Mouse (Mus musculus) forebrain, embryonic 10.5 days (tissue): ENCODE results near the gene Olfr64. TPM values are rescaled to one million over a fixed set of nuclear protein-coding genes. Genes with fewer than 3 reads are reported as not detected.

ENCODE experiments used
- DNase-seq: peaks from one replicate; pipeline ENCODE4 v3.0.0-alpha.2; 2017; ENCODE audit warnings: low spot score; ENCODE audit errors: extremely low spot score
- H3K27ac ChIP-seq: fragments of 300-500 bp; sonication (generic); 2 replicates; pipeline ENCODE4 v1.5.1; 2016; ENCODE audit warnings: mild to moderate bottlenecking
- H3K27me3 ChIP-seq: fragments of 300-500 bp; sonication (generic); 2 replicates; pipeline ENCODE4 v1.6.1; 2016; ENCODE audit warnings: mild to moderate bottlenecking; ENCODE audit not compliant: poor library complexity, severe bottlenecking
- H3K36me3 ChIP-seq: fragments of 300-500 bp; sonication (generic); replicated peaks from 2 replicates; pipeline ENCODE4 v1.6.1; 2016; ENCODE audit warnings: mild to moderate bottlenecking, moderate library complexity
- H3K4me1 ChIP-seq: fragments of 300-500 bp; sonication (generic); 2 replicates; pipeline ENCODE4 v1.6.1; 2016
- H3K4me3 ChIP-seq: fragments of 300-500 bp; sonication (generic); 2 replicates; pipeline ENCODE4 v1.5.1; 2016; ENCODE audit warnings: mild to moderate bottlenecking, moderate library complexity
- H3K9me3 ChIP-seq: fragments of 300-500 bp; sonication (generic); 2 replicates; pipeline ENCODE4 v1.6.1; 2016; ENCODE audit warnings: mild to moderate bottlenecking, moderate library complexity
- WGBS: fragments of 180-500 bp; shearing (Covaris S2); methylation state at CpG from one replicate; pipeline ENCODE4 v1.1.7; 2016; 5-methylcytosine and 5-hydroxymethylcytosine counted together
- polyA plus RNA-seq: library from polyadenylated mRNA; unstranded; fragments of >200 nt; fragmentation: Nextera tagmentation; extraction: Ambion mirVana; gene quantifications from 2 replicates; pipeline ENCODE4 v1.2.1, GENCODE M21; 2016

Olfr64 gene
- not detected in 2 replicates for polyA plus RNA-seq

- Histone ChIP-seq H3K4me3 (no peak within 1 kb of the TSS), H3K27ac (no peak within 1 kb of the TSS), H3K36me3 (no peaks in the 10 kb centered on the region), H3K27me3 (no peaks in the 10 kb centered on the region), H3K9me3 (no peaks in the 10 kb centered on the region), H3K4me1 (no peaks in the 10 kb centered on the region)
- no peak for DNase-seq
- 83% methylated on average over 1 of the region's 1 CpGs for WGBS
Measured at GRCm38 (mm10) chr7:103894385-103894784, at the start of gene Olfr64. TSS of gene Olfr64 (minus strand) at chr7:103894485.

DNA sequence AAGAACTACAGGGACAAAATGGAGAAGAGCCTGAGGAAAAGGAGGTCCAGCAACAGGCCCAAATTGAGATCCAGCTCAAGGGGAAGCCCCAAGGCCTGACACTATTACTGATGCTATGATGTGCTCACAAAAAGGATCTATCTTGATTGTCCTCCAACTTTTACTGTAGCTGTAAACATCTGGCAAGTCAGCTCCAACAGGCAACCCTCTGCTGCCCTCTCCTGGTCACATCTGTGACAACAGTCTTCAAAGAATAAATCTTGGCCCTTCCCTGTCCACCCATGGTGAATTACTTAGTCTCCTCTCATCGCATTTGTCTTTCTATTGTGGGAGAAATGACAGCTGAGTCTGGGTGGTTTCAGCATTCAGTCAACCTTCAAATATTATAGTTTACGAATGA is 48.4 kb upstream of the Olfr64 start:
- 34% methylated on average over 2 of the region's 2 CpGs for WGBS
- no peak overlapping the region for H3K4me3 ChIP-seq
- DNase-seq, result peak; percentile 48
- no peaks in the 10 kb centered on the region for H3K4me1 ChIP-seq
- H3K36me3 ChIP-seq, result no peaks in the 10 kb centered on the region
- no peaks in the 10 kb centered on the region; the same call in 1 of the 2 replicates for H3K9me3 ChIP-seq
- H3K27ac ChIP-seq, result no peak overlapping the region
- no peaks in the 10 kb centered on the region for H3K27me3 ChIP-seq

DNA sequence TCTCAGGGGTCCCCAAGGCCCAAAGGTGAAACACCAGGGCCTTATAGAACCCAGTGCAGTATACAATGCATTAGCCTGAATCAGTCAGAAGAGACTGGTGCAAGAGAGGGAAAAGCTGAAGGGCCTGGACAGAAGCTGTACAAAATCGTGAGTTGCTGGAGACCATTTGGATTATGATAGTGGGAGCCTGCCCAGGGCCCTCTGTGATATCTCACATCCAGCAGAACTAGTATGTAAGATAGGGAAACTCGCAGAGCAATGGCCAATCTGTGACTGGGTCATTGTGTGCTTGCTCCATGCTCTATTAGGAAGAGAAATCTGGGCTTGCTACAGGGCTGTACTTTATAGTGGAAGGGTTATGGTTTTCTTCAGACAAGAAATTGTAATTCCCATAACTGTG is 40.0 kb upstream of the Olfr64 start, which contains the start of gene Olfr632:
Olfr632 (plus strand) TSS at position 84 of the 400 bp plus-strand sequence.
- Histone ChIP-seq H3K4me1 (no peaks in the 10 kb centered on the region), H3K4me3 (no peak within 1 kb of the TSS), H3K36me3 (no peaks in the 10 kb centered on the region), H3K27ac (no peak within 1 kb of the TSS), H3K9me3 (no peaks in the 10 kb centered on the region; the same call in 1 of the 2 replicates), H3K27me3 (no peaks in the 10 kb centered on the region)
- 87% methylated on average over 2 of the region's 2 CpGs for WGBS
- no peak for DNase-seq

- no peak for DNase-seq
- Histone ChIP-seq H3K4me1 (no peaks in the 10 kb centered on the region), H3K36me3 (no peaks in the 10 kb centered on the region), H3K4me3 (no peak within 1 kb of the TSS), H3K27ac (no peak within 1 kb of the TSS), H3K27me3 (no peaks in the 10 kb centered on the region), H3K9me3 (no peaks in the 10 kb centered on the region)
Measured at GRCm38 (mm10) chr7:103928525-103928924, 34.2 kb upstream of the Olfr64 start, which contains the start of gene Olfr631. TSS of gene Olfr631 (plus strand) at chr7:103928825.

- Histone ChIP-seq H3K4me3 (no peak overlapping the region), H3K27ac (no peak overlapping the region), H3K4me1 (no peaks in the 10 kb centered on the region), H3K27me3 (no peaks in the 10 kb centered on the region), H3K36me3 (no peaks in the 10 kb centered on the region), H3K9me3 (no peaks in the 10 kb centered on the region)
- no peak for DNase-seq
Measured at GRCm38 (mm10) chr7:103915338-103915737, 21.1 kb upstream of the Olfr64 start.

DNA sequence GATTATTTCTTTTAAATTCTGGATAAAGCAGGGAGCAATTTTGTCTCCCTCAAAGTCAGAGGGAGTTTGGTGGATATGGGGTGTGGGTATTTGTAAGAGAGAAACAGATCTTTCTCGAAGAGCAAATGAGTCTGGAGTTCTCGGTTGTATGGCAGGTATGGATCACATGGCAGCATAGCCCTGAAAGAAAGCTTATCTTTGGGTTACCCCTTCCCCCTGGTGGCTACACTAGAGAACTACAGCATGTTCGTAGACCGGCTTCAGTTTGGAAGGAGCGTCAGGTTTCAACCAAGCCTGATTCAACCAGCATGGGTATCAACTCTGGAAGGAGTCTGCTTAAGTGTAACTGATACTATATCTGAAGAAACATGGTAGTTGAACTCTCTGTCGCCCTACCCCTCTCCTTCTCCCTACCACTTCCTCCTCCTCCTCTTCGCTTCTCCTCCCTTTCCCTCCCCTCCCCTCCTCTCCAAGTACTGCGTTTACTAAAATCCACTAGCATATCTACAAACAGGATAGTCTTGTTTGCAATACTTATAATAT is 18.8 kb upstream of the Olfr64 start:
- Histone ChIP-seq H3K27me3 (no peaks in the 10 kb centered on the region), H3K27ac (no peak overlapping the region), H3K4me1 (no peaks in the 10 kb centered on the region), H3K36me3 (no peaks in the 10 kb centered on the region), H3K4me3 (no peak overlapping the region), H3K9me3 (no peaks in the 10 kb centered on the region)
- WGBS, result 44% methylated on average over 8 of the region's 8 CpGs
- DNase-seq, result no peak

- Histone ChIP-seq H3K4me3 (no peak overlapping the region), H3K9me3 (no peaks in the 10 kb centered on the region), H3K27me3 (no peaks in the 10 kb centered on the region), H3K27ac (0 out of 2 replicates have a peak overlapping the region, but pooled peaks have one; percentile 44), H3K36me3 (no peaks in the 10 kb centered on the region), H3K4me1 (no peaks in the 10 kb centered on the region)
- DNase-seq, result no peak
- WGBS, result 68% methylated on average over 3 of the region's 3 CpGs
Measured at GRCm38 (mm10) chr7:103910047-103910446, 15.8 kb upstream of the Olfr64 start.

DNA sequence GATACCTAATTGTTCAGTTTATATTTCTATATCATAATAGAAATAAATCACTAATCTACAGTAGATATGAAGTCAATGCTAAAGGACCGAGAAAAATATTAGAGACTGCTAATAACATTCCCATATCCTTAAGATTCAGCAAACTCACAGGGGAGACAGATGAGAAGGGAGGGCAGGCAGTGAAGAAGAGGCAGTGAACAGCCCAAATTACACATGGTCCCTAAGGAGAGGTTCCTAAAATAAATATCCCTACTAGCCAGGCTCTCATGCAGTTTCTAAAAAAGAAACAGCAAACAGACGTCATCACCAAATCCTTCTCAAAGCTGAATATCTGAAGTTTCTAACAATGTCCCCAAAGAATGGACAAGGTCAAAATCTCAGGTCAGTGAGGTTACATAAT is 8.9 kb upstream of the Olfr64 start, which contains the start of gene Olfr65:
Olfr65 (plus strand) TSS at position 301 of the 400 bp plus-strand sequence.
- no peaks in the 10 kb centered on the region for H3K36me3 ChIP-seq
- H3K4me1 ChIP-seq, result no peaks in the 10 kb centered on the region
- H3K9me3 ChIP-seq, result no peaks in the 10 kb centered on the region
- WGBS, result 91% methylated on average over 2 of the region's 2 CpGs
- H3K4me3 ChIP-seq, result no peak within 1 kb of the TSS
- no peaks in the 10 kb centered on the region for H3K27me3 ChIP-seq
- DNase-seq, result no peak
- no peak within 1 kb of the TSS for H3K27ac ChIP-seq

- Histone ChIP-seq H3K4me3 (no peak within 1 kb of the TSS), H3K27ac (no peak within 1 kb of the TSS), H3K36me3 (no peaks in the 10 kb centered on the region), H3K27me3 (no peaks in the 10 kb centered on the region), H3K4me1 (no peaks in the 10 kb centered on the region), H3K9me3 (no peaks in the 10 kb centered on the region)
- no peak for DNase-seq
Measured at GRCm38 (mm10) chr7:103886152-103886551, 8.1 kb downstream of the Olfr64 start, which contains the start of gene Olfr66. TSS of gene Olfr66 (minus strand) at chr7:103886252.

DNA sequence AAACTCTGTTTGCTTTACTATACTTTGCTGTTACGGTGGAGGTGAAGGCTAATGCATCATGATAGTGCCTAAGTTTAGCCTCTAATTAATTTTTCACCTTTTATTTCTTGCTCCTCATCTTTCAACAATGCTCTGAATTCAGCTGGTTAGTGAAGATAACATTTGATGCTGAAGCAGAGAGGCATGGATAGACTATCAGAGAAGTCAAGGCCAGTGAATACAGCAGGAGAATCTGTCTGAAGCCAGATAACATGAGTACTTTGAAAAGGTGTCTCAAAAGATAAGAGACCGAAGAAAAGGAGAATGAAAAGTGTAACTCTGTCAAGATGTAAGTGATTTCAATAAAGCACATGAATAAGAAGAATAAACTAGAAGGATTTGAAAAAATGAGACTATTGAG is 17.2 kb downstream of the Olfr64 start:
- H3K9me3 ChIP-seq, result no peaks in the 10 kb centered on the region
- no peaks in the 10 kb centered on the region for H3K27me3 ChIP-seq
- H3K36me3 ChIP-seq, result no peaks in the 10 kb centered on the region
- no peaks in the 10 kb centered on the region for H3K4me1 ChIP-seq
- WGBS, result 89% methylated on average over 2 of the region's 2 CpGs
- DNase-seq, result no peak
- no peak overlapping the region for H3K27ac ChIP-seq
- H3K4me3 ChIP-seq, result no peak overlapping the region

DNA sequence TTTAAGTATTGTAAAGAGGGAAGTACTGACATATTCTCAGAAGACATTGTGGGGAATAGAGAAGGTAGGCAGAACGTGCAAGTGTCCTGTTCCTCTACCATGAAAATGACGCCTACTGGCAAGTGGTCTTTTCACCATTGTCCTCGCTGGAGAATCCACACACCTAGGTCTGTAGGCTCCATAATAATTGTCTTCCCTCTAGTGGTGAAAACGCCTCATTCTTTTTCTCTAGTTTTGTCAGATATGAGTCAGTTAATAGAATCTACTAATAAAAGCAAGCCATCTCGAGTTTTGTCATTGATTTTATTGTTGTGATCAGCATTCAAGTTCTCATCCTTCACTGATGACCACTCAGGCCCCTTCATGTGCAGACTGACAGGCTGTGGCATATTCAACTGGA is 19.8 kb downstream of the Olfr64 start:
- WGBS, result 60% methylated on average over 5 of the region's 5 CpGs
- no peak overlapping the region for H3K4me3 ChIP-seq
- H3K4me1 ChIP-seq, result no peaks in the 10 kb centered on the region
- H3K9me3 ChIP-seq, result no peaks in the 10 kb centered on the region
- H3K27ac ChIP-seq, result no peak overlapping the region
- no peaks in the 10 kb centered on the region for H3K27me3 ChIP-seq
- no peak for DNase-seq
- no peaks in the 10 kb centered on the region for H3K36me3 ChIP-seq

- WGBS, result 12% methylated on average over 1 of the region's 1 CpGs
- no peak for DNase-seq
- Histone ChIP-seq H3K27me3 (no peaks in the 10 kb centered on the region), H3K4me3 (no peak overlapping the region), H3K36me3 (no peaks in the 10 kb centered on the region), H3K9me3 (no peaks in the 10 kb centered on the region), H3K4me1 (no peaks in the 10 kb centered on the region), H3K27ac (no peak overlapping the region)
Measured at GRCm38 (mm10) chr7:103873064-103873463, 21.2 kb downstream of the Olfr64 start.

DNA sequence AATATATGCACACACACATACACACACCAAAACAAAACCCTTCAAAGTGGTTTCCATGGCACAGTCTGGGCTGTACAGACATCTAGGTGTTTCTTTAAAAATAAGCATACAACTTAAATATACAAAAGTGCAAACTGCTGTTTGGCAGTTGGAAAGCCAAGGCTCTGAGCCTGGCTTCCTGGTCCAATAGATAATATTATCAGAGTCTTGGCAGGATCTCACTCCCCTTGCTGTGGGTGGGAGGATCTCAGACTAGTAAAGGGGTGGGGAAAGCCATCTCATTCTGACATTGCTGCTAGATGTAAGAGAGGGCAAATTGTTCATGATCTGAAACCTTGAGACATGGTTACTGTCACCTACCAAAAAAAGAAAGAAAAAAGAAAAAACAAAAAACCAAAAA is 23.6 kb downstream of the Olfr64 start:
- no peaks in the 10 kb centered on the region for H3K9me3 ChIP-seq
- no peak overlapping the region for H3K4me3 ChIP-seq
- no peaks in the 10 kb centered on the region for H3K36me3 ChIP-seq

GRCm38 (mm10) chr7:103865716-103866115 is 28.6 kb downstream of the Olfr64 start:
- H3K27me3 ChIP-seq, result no peaks in the 10 kb centered on the region
- H3K4me1 ChIP-seq, result no peaks in the 10 kb centered on the region
- H3K36me3 ChIP-seq, result no peaks in the 10 kb centered on the region
- no peak overlapping the region for H3K4me3 ChIP-seq
- H3K27ac ChIP-seq, result no peak overlapping the region
- no peak for DNase-seq
- no peaks in the 10 kb centered on the region for H3K9me3 ChIP-seq

More for the DNA sequence above, 23.6 kb downstream of the Olfr64 start:
- no peak for DNase-seq
- Histone ChIP-seq H3K4me1 (no peaks in the 10 kb centered on the region), H3K27me3 (no peaks in the 10 kb centered on the region), H3K27ac (no peak overlapping the region)
